Comparison of ENCODE assay signal across 30 mouse cellular contexts in the genomic region with DNA sequence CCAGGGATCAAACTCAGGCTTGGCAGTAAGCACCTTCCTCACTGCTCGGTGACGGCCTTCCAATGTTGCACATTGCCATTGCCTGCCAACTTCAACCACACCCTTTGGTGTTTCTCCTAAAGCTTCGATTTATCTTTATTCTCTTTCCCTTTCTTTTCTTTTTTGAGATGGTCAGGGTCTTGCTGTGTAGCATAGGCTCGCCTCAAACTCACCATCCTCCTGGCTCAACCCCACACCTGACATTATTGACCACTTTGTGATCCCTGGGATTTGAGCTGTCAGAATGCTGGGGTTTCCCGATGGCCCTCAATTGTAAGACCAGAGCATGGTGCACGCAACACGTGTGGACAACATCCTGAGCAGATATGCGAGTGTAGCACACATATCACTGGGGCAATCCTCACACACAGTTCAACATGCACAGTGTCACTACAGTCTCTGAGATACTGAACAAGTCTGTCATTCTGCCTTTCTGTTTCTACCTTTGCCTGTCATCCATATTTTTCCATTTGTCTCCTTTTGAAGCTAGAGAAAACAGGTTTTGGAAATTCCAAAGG. TPM values are rescaled to one million over a fixed set of nuclear protein-coding genes. Genes with fewer than 3 reads are reported as not detected.
DNase-seq lines count a peak whose midpoint lies in the region; ATAC-seq and TF ChIP-seq lines count a peak whose summit lies in the region.
"Had no signal": no experiment of that assay in that cellular context is flagged by ENCODE, and none has a peak within 500 bp of the region (broad histone marks: within the 10 kb centered on the region; RNA-seq: fewer than 3 reads in every experiment).

No protein-coding gene starts in this region.

- intact Hi-C loops in left cerebral cortex, adult 2 months (cut with DNase I): no loop called here

- peak overlapping the region; percentile 87 for H3K27ac ChIP-seq in forebrain, postnatal 0 days (ENCODE audit: low read depth, low read length)
- no peak overlapping the region for H3K27ac ChIP-seq in forebrain, embryonic 11.5 days (ENCODE audit: low read depth, low read length)
- peak overlapping the region; percentile 93 for H3K27ac ChIP-seq in left cerebral cortex, adult 2 months
- H3K27ac ChIP-seq in olfactory bulb, adult 2 months (ENCODE audit: insufficient read depth, low read depth, low read length): peak overlapping the region; percentile 100
- H3K27ac ChIP-seq: embryonic facial prominence, embryonic 13.5 days; gastrocnemius, adult 2 months; intestine, embryonic 15.5 days; limb, embryonic 12.5 days; macrophage had no signal

- H3K9ac ChIP-seq in forebrain, postnatal 0 days: no peak overlapping the region
- no peak overlapping the region for H3K9ac ChIP-seq in forebrain, embryonic 11.5 days (ENCODE audit: low read length)
- H3K9ac ChIP-seq: embryonic facial prominence, embryonic 13.5 days; intestine, embryonic 15.5 days; limb, embryonic 12.5 days; liver, postnatal 0 days had no signal

- H3K4me3 ChIP-seq in forebrain, postnatal 0 days (ENCODE audit: low read depth, low read length): no peak overlapping the region
- no peak overlapping the region for H3K4me3 ChIP-seq in forebrain, embryonic 11.5 days (ENCODE audit: low read depth, low read length)
- H3K4me3 ChIP-seq in left cerebral cortex, adult 2 months: no peak overlapping the region
- H3K4me3 ChIP-seq in olfactory bulb, adult 2 months (ENCODE audit: insufficient read depth, low read depth, low read length): no peak overlapping the region
- H3K4me3 ChIP-seq: embryonic facial prominence, embryonic 13.5 days; erythroblast, embryonic 14.5 days; gastrocnemius, adult 2 months; intestine, embryonic 15.5 days; limb, embryonic 12.5 days had no signal

- no peak for TF ChIP-seq CTCF in forebrain, postnatal 0 days (IDR thresholded peaks at IDR 0.05; ENCODE audit: low read depth)
- no peak for TF ChIP-seq CTCF in left cerebral cortex, adult 2 months (IDR thresholded peaks at IDR 0.05)
- TF ChIP-seq CTCF in olfactory bulb, adult 2 months (IDR thresholded peaks at IDR 0.05; ENCODE audit: insufficient read depth, low read depth, low read length): no peak

- H3K27me3 ChIP-seq in forebrain, postnatal 0 days (ENCODE audit: insufficient read depth, low read length): no peaks in the 10 kb centered on the region
- H3K27me3 ChIP-seq in forebrain, embryonic 11.5 days (ENCODE audit: control insufficient read depth, insufficient read depth, low read length): peaks cover 4% of the 10 kb centered on the region

- TF ChIP-seq POLR2A in olfactory bulb, adult 2 months (IDR thresholded peaks at IDR 0.05; ENCODE audit: insufficient read depth, low read depth, low read length): no peak

- no peaks in the 10 kb centered on the region for H3K9me3 ChIP-seq in forebrain, postnatal 0 days (ENCODE audit: low read length)
- no peaks in the 10 kb centered on the region for H3K9me3 ChIP-seq in forebrain, embryonic 11.5 days (ENCODE audit: control insufficient read depth, low read length)
- H3K9me3 ChIP-seq: embryonic facial prominence, embryonic 13.5 days; intestine, embryonic 15.5 days; limb, embryonic 12.5 days had no signal

- H3K4me1 ChIP-seq in forebrain, postnatal 0 days (ENCODE audit: insufficient read depth): peaks cover 57% of the 10 kb centered on the region
- peaks cover 11% of the 10 kb centered on the region for H3K4me1 ChIP-seq in forebrain, embryonic 11.5 days (replicated peaks; ENCODE audit: control insufficient read depth, insufficient read depth, low read length)
- H3K4me1 ChIP-seq in olfactory bulb, adult 2 months (ENCODE audit: control insufficient read depth, insufficient read depth, low read length): peaks cover 73% of the 10 kb centered on the region
- H3K4me1 ChIP-seq: intestine, embryonic 15.5 days had no signal

- peak overlapping the region; percentile 30; the same call in 1 of the 2 replicates for H3K4me2 ChIP-seq in forebrain, postnatal 0 days (ENCODE audit: low read depth)
- no peak overlapping the region for H3K4me2 ChIP-seq in forebrain, embryonic 11.5 days (ENCODE audit: low read depth, low read length, severe bottlenecking)
- H3K4me2 ChIP-seq: embryonic facial prominence, embryonic 13.5 days; intestine, embryonic 15.5 days; limb, embryonic 12.5 days; liver, embryonic 11.5 days had no signal

- 84% methylated on average over 8 of the region's 8 CpGs for WGBS in forebrain, postnatal 0 days
- WGBS in forebrain, embryonic 11.5 days: 86% methylated on average over 8 of the region's 8 CpGs
- WGBS in olfactory bulb, adult 2 months: 63% methylated on average over 8 of the region's 8 CpGs

- peak; percentile 37 for DNase-seq in cerebellum, adult 8-10 months
- no peak for DNase-seq in cerebellum, adult 11 months
- no peak for DNase-seq in forebrain, postnatal 0 days
- DNase-seq in forebrain, embryonic 11.5 days (ENCODE audit: low spot score): no peak
- peak in 1 of 2 experiments; percentile 11 for DNase-seq in left cerebral cortex, adult 2 months (ENCODE audit: extremely low spot score in 1 of 2, low spot score in 2 of 2)
- no peak for DNase-seq in left cerebral cortex, adult 9 months (ENCODE audit: low spot score in 2 of 2)
- DNase-seq: adrenal gland, postnatal 14 days; embryo, embryonic 11 days; gastrocnemius, adult 2 months; heart, postnatal 4 days; kidney, adult 8-10 months; kidney, postnatal 10 days; liver, postnatal 0 days; spleen, adult 18-20 months had no signal

- no peaks in the 10 kb centered on the region for H3K36me3 ChIP-seq in forebrain, postnatal 0 days (ENCODE audit: insufficient read depth)
- no peaks in the 10 kb centered on the region for H3K36me3 ChIP-seq in forebrain, embryonic 11.5 days (ENCODE audit: control insufficient read depth, insufficient read depth, low read length)
- H3K36me3 ChIP-seq: embryonic facial prominence, embryonic 13.5 days; intestine, embryonic 15.5 days; limb, embryonic 12.5 days had no signal

- no peak for ATAC-seq in forebrain, postnatal 0 days
- ATAC-seq in forebrain, embryonic 11.5 days (replicated peaks; ENCODE audit: low FRiP score): no peak
- ATAC-seq: CD4-positive, CD25-positive, alpha-beta regulatory T cell, adult 4 months; intestine, embryonic 15.5 days; liver, postnatal 0 days; lung, postnatal 0 days had no signal

RNA-seq across cellular contexts. Expression of a gene that starts 6.6 kb away (rescaled TPM):
- total RNA-seq in forebrain, postnatal 0 days (2014; rRNA removed): 213 and 219 TPM in 2 replicates
- polyA plus RNA-seq in forebrain, postnatal 0 days (2015; fragmentation: Nextera tagmentation; extraction: Ambion mirVana): 37.1 and 39.0 TPM in 2 replicates
- 8.2 and 13.5 TPM in 2 replicates for polyA plus RNA-seq in forebrain, embryonic 11.5 days (2014; fragmentation: Nextera tagmentation; extraction: Ambion mirVana)
- 100 to 1,000 TPM; 128 to 130 TPM for total RNA-seq in left cerebral cortex, adult 2 months (2021)
- not detected in 2 replicates for polyA plus RNA-seq in olfactory bulb, adult 2 months (2012; ENCODE audit: insufficient read depth, insufficient read length, low replicate concordance, missing spikeins)
- total RNA-seq: gastrocnemius, adult 2 months; neutrophil, adult 5-6 weeks had no signal
- polyA plus RNA-seq: CD4-positive, CD25-positive, alpha-beta regulatory T cell, adult 4 months; erythroblast, embryonic 14.5 days; heart, embryonic 16.5 days; liver, postnatal 0 days; lung, postnatal 0 days; macrophage had no signal

RNA-seq across cellular contexts. Expression of a gene that starts 10.2 kb away (rescaled TPM):
- total RNA-seq in forebrain, postnatal 0 days (2014; rRNA removed): 32.7 and 38.1 TPM in 2 replicates
- 122 and 137 TPM in 2 replicates for polyA plus RNA-seq in forebrain, postnatal 0 days (2015; fragmentation: Nextera tagmentation; extraction: Ambion mirVana)
- 1.3 and 2.6 TPM in 2 replicates for polyA plus RNA-seq in forebrain, embryonic 11.5 days (2014; fragmentation: Nextera tagmentation; extraction: Ambion mirVana)
- total RNA-seq in left cerebral cortex, adult 2 months (2021): 100 to 1,000 TPM; 869 to 881 TPM
- polyA plus RNA-seq in olfactory bulb, adult 2 months (2012; ENCODE audit: insufficient read depth, insufficient read length, low replicate concordance, missing spikeins): not detected in 2 replicates
- total RNA-seq: gastrocnemius, adult 2 months; heart, postnatal 4 days; neutrophil, adult 5-6 weeks had no signal
- polyA plus RNA-seq: erythroblast, embryonic 14.5 days; gonadal fat pad, adult 2 months; heart, embryonic 16.5 days; limb, embryonic 12.5 days; liver, embryonic 11.5 days; liver, postnatal 0 days; lung, postnatal 0 days; macrophage; thymus, postnatal 0 days had no signal

RNA-seq across cellular contexts. Expression of a gene that starts 27.6 kb away (rescaled TPM):
- not detected in 2 replicates for total RNA-seq in forebrain, postnatal 0 days (2014; rRNA removed)
- polyA plus RNA-seq in forebrain, postnatal 0 days (2015; fragmentation: Nextera tagmentation; extraction: Ambion mirVana): not detected in 2 replicates
- polyA plus RNA-seq in forebrain, embryonic 11.5 days (2014; fragmentation: Nextera tagmentation; extraction: Ambion mirVana): not detected in 2 replicates
- not detected for total RNA-seq in left cerebral cortex, adult 2 months (2021)
- not detected in 2 replicates for polyA plus RNA-seq in olfactory bulb, adult 2 months (2012; ENCODE audit: insufficient read depth, insufficient read length, low replicate concordance, missing spikeins)
- total RNA-seq: adrenal gland, postnatal 14 days; gastrocnemius, adult 2 months; heart, postnatal 4 days; left cerebral cortex, postnatal 14 days; midbrain, postnatal 0 days; neutrophil, adult 5-6 weeks had no signal
- polyA plus RNA-seq: CD4-positive, CD25-positive, alpha-beta regulatory T cell, adult 4 months; embryonic facial prominence, embryonic 13.5 days; erythroblast, embryonic 14.5 days; frontal cortex, adult 2 months; gonadal fat pad, adult 2 months; heart, embryonic 16.5 days; intestine, embryonic 15.5 days; limb, embryonic 12.5 days; liver, embryonic 11.5 days; liver, postnatal 0 days; lung, postnatal 0 days; macrophage; midbrain, postnatal 0 days; thymus, postnatal 0 days had no signal

RNA-seq across cellular contexts. Expression of a gene that starts 32.9 kb away (rescaled TPM):
- 26.5 and 28.3 TPM in 2 replicates for total RNA-seq in forebrain, postnatal 0 days (2014; rRNA removed)
- 44.2 and 61.1 TPM in 2 replicates for polyA plus RNA-seq in forebrain, postnatal 0 days (2015; fragmentation: Nextera tagmentation; extraction: Ambion mirVana)
- 6.9 and 8.1 TPM in 2 replicates for polyA plus RNA-seq in forebrain, embryonic 11.5 days (2014; fragmentation: Nextera tagmentation; extraction: Ambion mirVana)
- 10 to 100 TPM; 91.7 to 95.3 TPM for total RNA-seq in left cerebral cortex, adult 2 months (2021)
- polyA plus RNA-seq in olfactory bulb, adult 2 months (2012; ENCODE audit: insufficient read depth, insufficient read length, low replicate concordance, missing spikeins): not detected in 2 replicates
- polyA plus RNA-seq: erythroblast, embryonic 14.5 days had no signal

RNA-seq across cellular contexts. Expression of a gene that starts 55.0 kb away (rescaled TPM):
- 0.76 and 0.85 TPM in 2 replicates for total RNA-seq in forebrain, postnatal 0 days (2014; rRNA removed)
- 0.24 and 0.53 TPM in 2 replicates for polyA plus RNA-seq in forebrain, postnatal 0 days (2015; fragmentation: Nextera tagmentation; extraction: Ambion mirVana)
- not detected in 2 replicates for polyA plus RNA-seq in forebrain, embryonic 11.5 days (2014; fragmentation: Nextera tagmentation; extraction: Ambion mirVana)
- under 1 TPM; 0.16 to 0.45 TPM for total RNA-seq in left cerebral cortex, adult 2 months (2021)
- polyA plus RNA-seq in olfactory bulb, adult 2 months (2012; ENCODE audit: insufficient read depth, insufficient read length, low replicate concordance, missing spikeins): not detected in 2 replicates
- total RNA-seq: gastrocnemius, adult 2 months; heart, postnatal 4 days; neutrophil, adult 5-6 weeks had no signal
- polyA plus RNA-seq: CD4-positive, CD25-positive, alpha-beta regulatory T cell, adult 4 months; embryonic facial prominence, embryonic 13.5 days; erythroblast, embryonic 14.5 days; lung, postnatal 0 days; macrophage had no signal

Comparison
In these comparisons a context has a peak if more than half of its experiments do, and no peak if none do; other contexts are left out.
1. RNA of a gene that starts 10.2 kb away (polyA plus RNA-seq): 122 to 137 TPM in forebrain, postnatal 0 days; 1.3 to 2.6 TPM in forebrain, embryonic 11.5 days and not detected in olfactory bulb, adult 2 months; every median in the first group is over 10 times any median in the second.